Mouse (Mus musculus) heart, postnatal 0 days (tissue): Measurements from ENCODE around the gene Sh3bgrl2. TPM values are rescaled to one million over a fixed set of nuclear protein-coding genes. Genes with fewer than 3 reads are reported as not detected.

Experiments
- ATAC-seq: fragments of 200-750 bp; cut with Nextera tagmentation; 2 replicates; pipeline ENCODE4 v1.8.0; 2017; ENCODE audit warnings: low read depth, moderate number of reproducible peaks, moderate library complexity; ENCODE audit not compliant: insufficient read depth
- DNase-seq: peaks from one replicate; pipeline ENCODE4 v3.0.0-alpha.2; 2016; ENCODE audit warnings: low spot score
- H3K27ac ChIP-seq: fragments of 300-500 bp; sonication (generic); 2 replicates; pipeline ENCODE4 v1.5.1; 2014; ENCODE audit warnings: low read depth, mild to moderate bottlenecking
- H3K27me3 ChIP-seq: fragments of 300-500 bp; sonication (generic); 2 replicates; pipeline ENCODE4 v1.6.1; 2014; ENCODE audit warnings: low read length, mixed read lengths; ENCODE audit not compliant: control insufficient read depth, insufficient read depth
- H3K36me3 ChIP-seq: fragments of 300-500 bp; sonication (generic); replicated peaks from 2 replicates; pipeline ENCODE4 v1.6.1; 2014; ENCODE audit warnings: low read length, mixed read lengths; ENCODE audit not compliant: control insufficient read depth, insufficient read depth
- H3K4me1 ChIP-seq: fragments of 300-500 bp; sonication (generic); 2 replicates; pipeline ENCODE4 v1.6.1; 2014; ENCODE audit warnings: antibody characterized with exemption; ENCODE audit not compliant: control insufficient read depth, insufficient read depth
- H3K4me2 ChIP-seq: fragments of 300-500 bp; sonication (generic); 2 replicates; pipeline ENCODE4 v1.6.1; 2014; ENCODE audit warnings: low read depth, mild to moderate bottlenecking, low read length, moderate library complexity
- H3K4me3 ChIP-seq: fragments of 300-500 bp; sonication (generic); 2 replicates; pipeline ENCODE4 v1.5.1; 2014; ENCODE audit warnings: low read depth, low read length
- H3K9ac ChIP-seq: fragments of 300-500 bp; sonication (generic); replicated peaks from 2 replicates; pipeline ENCODE4 v1.6.1; 2014; ENCODE audit warnings: low read depth, low read length, mixed read lengths
- H3K9me3 ChIP-seq: fragments of 300-500 bp; sonication (generic); replicated peaks from 2 replicates; pipeline ENCODE4 v1.6.1; 2016; ENCODE audit warnings: low read length; ENCODE audit not compliant: control insufficient read depth
- CTCF ChIP-seq: IDR thresholded peaks from 2 replicates; pipeline ENCODE4 v1.5.1; 2016; ENCODE audit warnings: antibody characterized with exemption, control low read depth, low read depth
- EP300 ChIP-seq: IDR thresholded peaks from 2 replicates; pipeline ENCODE4 v1.6.1; 2016; ENCODE audit warnings: antibody characterized with exemption, low read depth
- WGBS: fragments of 180-500 bp; shearing (Covaris S2); extraction: QIAGEN DNeasy Blood & Tissue Kit; methylation state at CpG from one replicate; pipeline ENCODE4 v1.1.7; 2014; 5-methylcytosine and 5-hydroxymethylcytosine counted together
- polyA plus RNA-seq: library from polyadenylated mRNA; unstranded; fragments of >200 nt; fragmentation: Nextera tagmentation; extraction: Ambion mirVana; gene quantifications from 2 replicates; pipeline ENCODE4 v1.2.1, GENCODE M21; 2015
- total RNA-seq: library from RNA; depleted of rRNA; stranded (reverse); fragments of >200 nt; gene quantifications from 2 replicates; pipeline ENCODE4 v1.2.3, GENCODE M21; 2014; ENCODE audit warnings: low replicate concordance

Sh3bgrl2 gene
- total and polyA plus RNA-seq, 2 experiments from 2014 or later = 3.8 to 5.7 TPM

GRCm38 (mm10) chr9:83575403-83575802 lies 27.3 kb downstream of the Sh3bgrl2 start:
- no peaks in the 10 kb centered on the region for H3K9me3 ChIP-seq
- no peak overlapping the region for H3K9ac ChIP-seq
- 78% methylated on average over 4 of the region's 4 CpGs for WGBS
- H3K27ac ChIP-seq = peak overlapping the region; percentile 2; the same call in 1 of the 2 replicates
- H3K4me1 ChIP-seq = peaks cover 5% of the 10 kb centered on the region; the same call in 1 of the 2 replicates
- no peak for DNase-seq
- no peaks in the 10 kb centered on the region for H3K36me3 ChIP-seq
- H3K27me3 ChIP-seq = no peaks in the 10 kb centered on the region
- ATAC-seq = no peak
- TF ChIP-seq CTCF (no peak), EP300 (no peak)
- no peak overlapping the region for H3K4me3 ChIP-seq
- H3K4me2 ChIP-seq = no peak overlapping the region

- Histone ChIP-seq H3K27ac (peak overlapping the region; percentile 52), H3K27me3 (no peaks in the 10 kb centered on the region)
- peak; percentile 17; the same call in 1 of the 2 replicates for ATAC-seq
These were observed 28.0 kb downstream of the Sh3bgrl2 start for GRCm38 (mm10) chr9:83576018-83576688.

GRCm38 (mm10) chr9:83576689-83577057 lies 28.5 kb downstream of the Sh3bgrl2 start:
- ATAC-seq = peak; percentile 74

More at GRCm38 (mm10) chr9:83576018-83576688, 28.0 kb downstream of the Sh3bgrl2 start:
- Histone ChIP-seq H3K4me2 (no peak overlapping the region), H3K9me3 (no peaks in the 10 kb centered on the region), H3K9ac (no peak overlapping the region), H3K4me3 (no peak overlapping the region), H3K4me1 (peaks cover 5% of the 10 kb centered on the region; the same call in 1 of the 2 replicates), H3K36me3 (no peaks in the 10 kb centered on the region)
- TF ChIP-seq EP300 = no peak
- no peak for TF ChIP-seq CTCF
- WGBS = 30% methylated on average over 7 of the region's 7 CpGs
- no peak for DNase-seq

GRCm38 (mm10) chr9:83577260-83577659 lies 29.1 kb downstream of the Sh3bgrl2 start:
- H3K27me3 ChIP-seq = no peaks in the 10 kb centered on the region
- WGBS = 79% methylated on average over 7 of the region's 7 CpGs
- TF ChIP-seq EP300 (no peak), CTCF (no peak)
- ATAC-seq (no peak), DNase-seq (no peak)
- H3K4me2 ChIP-seq = no peak overlapping the region
- no peak overlapping the region for H3K4me3 ChIP-seq
- peaks cover 5% of the 10 kb centered on the region; the same call in 1 of the 2 replicates for H3K4me1 ChIP-seq
- no peak overlapping the region for H3K9ac ChIP-seq
- no peak overlapping the region for H3K27ac ChIP-seq
- no peaks in the 10 kb centered on the region for H3K9me3 ChIP-seq
- no peaks in the 10 kb centered on the region for H3K36me3 ChIP-seq

More at GRCm38 (mm10) chr9:83576689-83577057, 28.5 kb downstream of the Sh3bgrl2 start:
- H3K4me1 ChIP-seq = peaks cover 5% of the 10 kb centered on the region; the same call in 1 of the 2 replicates
- H3K9ac ChIP-seq = no peak overlapping the region
- WGBS = 30% methylated on average over 3 of the region's 3 CpGs
- no peaks in the 10 kb centered on the region for H3K36me3 ChIP-seq
- no peaks in the 10 kb centered on the region for H3K9me3 ChIP-seq
- no peak overlapping the region for H3K4me2 ChIP-seq
- TF ChIP-seq CTCF (peak; percentile 90), EP300 (no peak)
- H3K4me3 ChIP-seq = no peak overlapping the region
- H3K27me3 ChIP-seq = no peaks in the 10 kb centered on the region
- peak; percentile 61 for DNase-seq
- peak overlapping the region; percentile 52 for H3K27ac ChIP-seq

- H3K9me3 ChIP-seq = no peaks in the 10 kb centered on the region
- no peaks in the 10 kb centered on the region for H3K27me3 ChIP-seq
- TF ChIP-seq CTCF = no peak
- no peak for TF ChIP-seq EP300
- no peak overlapping the region for H3K27ac ChIP-seq
- 83% methylated on average over 4 of the region's 4 CpGs for WGBS
- ATAC-seq = no peak
- H3K36me3 ChIP-seq = no peaks in the 10 kb centered on the region
- no peak overlapping the region for H3K4me3 ChIP-seq
- no peak for DNase-seq
- peaks cover 5% of the 10 kb centered on the region; the same call in 1 of the 2 replicates for H3K4me1 ChIP-seq
- H3K4me2 ChIP-seq = no peak overlapping the region
- no peak overlapping the region for H3K9ac ChIP-seq
These were observed 30.9 kb downstream of the Sh3bgrl2 start for GRCm38 (mm10) chr9:83579049-83579448.
